Mouse (Mus musculus): ENCODE results near the gene Pcdh18.
A peak's percentile ranks its signal among the peaks of the same experiment; 100 is the strongest.

The Pcdh18 gene

GRCm38 (mm10) chr3:49756870-49757625 is at the start of gene Pcdh18:
Gene Pcdh18, minus strand, starts transcription at chr3:49757325.
- DNase-seq (ENCODE audit: low read depth, low spot score), result peak; percentile 94

GRCm38 (mm10) chr3:49806823-49807222 is 49.7 kb upstream of the Pcdh18 start:
- DNase-seq (ENCODE audit: low read depth, low spot score), result no peak

- DNase-seq (ENCODE audit: low read depth, low spot score), result no peak
These were observed 48.4 kb upstream of the Pcdh18 start for GRCm38 (mm10) chr3:49805511-49805910.

GRCm38 (mm10) chr3:49788296-49788695 is 31.2 kb upstream of the Pcdh18 start:
- no peak for DNase-seq (ENCODE audit: low read depth, low spot score)

- no peak for DNase-seq (ENCODE audit: low read depth, low spot score)
These were observed 30.6 kb upstream of the Pcdh18 start for GRCm38 (mm10) chr3:49787719-49788118.

- peak; percentile 66 for DNase-seq (ENCODE audit: low read depth, low spot score)
These were observed 12.0 kb upstream of the Pcdh18 start for GRCm38 (mm10) chr3:49768992-49769738.

GRCm38 (mm10) chr3:49762711-49763110 is 5.6 kb upstream of the Pcdh18 start:
- DNase-seq (ENCODE audit: low read depth, low spot score), result no peak

GRCm38 (mm10) chr3:49761971-49762370 is 4.8 kb upstream of the Pcdh18 start:
- DNase-seq (ENCODE audit: low read depth, low spot score), result no peak

- peak; percentile 71 for DNase-seq (ENCODE audit: low read depth, low spot score)
These were observed 498 bp upstream of the Pcdh18 start for GRCm38 (mm10) chr3:49757626-49758019.

- peak; percentile 35 for DNase-seq (ENCODE audit: low read depth, low spot score)
These were observed 909 bp downstream of the Pcdh18 start for GRCm38 (mm10) chr3:49755986-49756845.

GRCm38 (mm10) chr3:49752766-49753165 is 4.4 kb downstream of the Pcdh18 start:
- no peak for DNase-seq (ENCODE audit: low read depth, low spot score)

GRCm38 (mm10) chr3:49749491-49750284 is 7.4 kb downstream of the Pcdh18 start:
- no peak for DNase-seq (ENCODE audit: low read depth, low spot score)

GRCm38 (mm10) chr3:49748054-49748453 is 9.1 kb downstream of the Pcdh18 start:
- DNase-seq (ENCODE audit: low read depth, low spot score), result no peak

- DNase-seq (ENCODE audit: low read depth, low spot score), result no peak
These were observed 18.1 kb downstream of the Pcdh18 start for GRCm38 (mm10) chr3:49739061-49739460.

- no peak for DNase-seq (ENCODE audit: low read depth, low spot score)
These were observed 18.6 kb downstream of the Pcdh18 start for GRCm38 (mm10) chr3:49738531-49738930.

GRCm38 (mm10) chr3:49706503-49706902 is 50.6 kb downstream of the Pcdh18 start:
- DNase-seq (ENCODE audit: low read depth, low spot score), result no peak

- peak; percentile 65 for DNase-seq (ENCODE audit: low read depth, low spot score)
These were observed 57.2 kb downstream of the Pcdh18 start for GRCm38 (mm10) chr3:49699951-49700350.

All from mesoderm, embryonic 11.5 days (tissue).